Mouse (Mus musculus): Measurements from ENCODE around the gene Cx3cl1. TPM values are rescaled to one million over a fixed set of nuclear protein-coding genes. Genes with fewer than 3 reads are reported as not detected.

Gene Cx3cl1
- total RNA-seq, 2 experiments from 2014 or later: 2.2 to 4.0 TPM

- DNase-seq (ENCODE audit: low spot score): no peak
- intact Hi-C loops (cut with DNase I): loop anchor here (2.0 kb wide), 1 partner anchor 86 kb away; no protein-coding TSS in a partner anchor
These were observed 51.1 kb downstream of the Cx3cl1 start for GRCm38 (mm10) chr8:94822637-94823560.

GRCm38 (mm10) chr8:94825170-94825569 is 53.4 kb downstream of the Cx3cl1 start:
- DNase-seq (ENCODE audit: low spot score): no peak
- intact Hi-C loops (cut with DNase I): no loop called here

- intact Hi-C loops (cut with DNase I): no loop called here
These were observed 54.4 kb downstream of the Cx3cl1 start for GRCm38 (mm10) chr8:94826210-94826609.

DNA sequence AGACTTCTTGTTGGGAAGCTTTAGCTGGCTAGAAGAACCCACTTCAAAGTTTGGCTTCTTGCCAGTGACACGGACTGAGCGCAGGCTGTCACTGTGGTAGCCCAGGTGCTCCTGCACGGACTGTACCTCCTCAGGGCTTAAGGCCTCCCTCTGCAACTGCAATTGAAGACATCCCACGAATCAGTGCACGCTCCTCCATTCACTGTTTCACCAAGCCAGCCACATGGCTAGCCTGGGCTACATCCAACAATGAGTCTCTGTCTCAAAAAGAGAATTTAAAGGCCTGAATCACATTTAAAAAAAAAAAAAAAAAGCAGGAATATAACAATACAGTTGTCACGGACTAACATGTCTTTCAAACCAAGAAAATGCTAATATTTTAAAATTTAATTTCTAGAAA is 56.5 kb downstream of the Cx3cl1 start:
- no peak for DNase-seq (ENCODE audit: low spot score)
- intact Hi-C loops (cut with DNase I): no loop called here

More at GRCm38 (mm10) chr8:94826210-94826609, 54.4 kb downstream of the Cx3cl1 start:
- DNase-seq (ENCODE audit: low spot score): no peak

Other genes starting within 250 kb of the Cx3cl1 start
- 1 to 10 TPM; 3.5 to 5.1 TPM for gene Cpne2, start 239.0 kb upstream of the Cx3cl1 start, total RNA-seq (2021)
- 10 to 100 TPM; 11.2 to 12.4 TPM for gene Rspry1, start 170.1 kb upstream of the Cx3cl1 start, total RNA-seq (2021)
- 10 to 100 TPM; 18.4 to 20.5 TPM for gene Fam192a, start 170.0 kb upstream of the Cx3cl1 start, total RNA-seq (2021)
- 10 to 100 TPM; 82.3 to 84.2 TPM for gene Arl2bp, start 105.4 kb upstream of the Cx3cl1 start, total RNA-seq (2021)
- gene Pllp, start 75.7 kb upstream of the Cx3cl1 start, total RNA-seq (2021): under 1 TPM in 1 of 2 experiments, not detected in 1; 0.39 TPM
- not detected for gene Ccl22, start 26.4 kb upstream of the Cx3cl1 start, total RNA-seq (2021)
- not detected for gene Ccl17, start 38.4 kb downstream of the Cx3cl1 start, total RNA-seq (2021)
- gene Coq9, start 66.3 kb downstream of the Cx3cl1 start, total RNA-seq (2021): 100 to 1,000 TPM; 542 TPM
- gene Ciapin1, start 66.3 kb downstream of the Cx3cl1 start, total RNA-seq (2021): 10 to 100 TPM; 73.7 to 80.1 TPM
- gene Polr2c, start 85.4 kb downstream of the Cx3cl1 start, total RNA-seq (2021): 10 to 100 TPM; 57.5 to 64.3 TPM
- 10 to 100 TPM; 17.5 to 21.4 TPM for gene Dok4, start 104.3 kb downstream of the Cx3cl1 start, total RNA-seq (2021)
- 1 to 10 TPM; 6.3 to 7.2 TPM for gene Ccdc102a, start 146.1 kb downstream of the Cx3cl1 start, total RNA-seq (2021)
- under 1 TPM; 0.29 to 0.34 TPM for gene Adgrg5, start 151.7 kb downstream of the Cx3cl1 start, total RNA-seq (2021)
- 10 to 100 TPM; 38.6 to 48.7 TPM for gene Adgrg1, start 202.7 kb downstream of the Cx3cl1 start, total RNA-seq (2021)
- gene Adgrg3, start 245.7 kb downstream of the Cx3cl1 start, total RNA-seq (2021): 1 to 10 TPM in 1 of 2 experiments, under 1 TPM in 1; 0.70 to 1.3 TPM

All from heart, postnatal 25 days (tissue).